Mouse (Mus musculus) retina, adult 2 months (tissue): Measurements from ENCODE around the gene Snx15.

Experiments
- DNase-seq: peaks from one replicate; pipeline ENCODE4 v3.0.0-alpha.2; 2012; ENCODE audit warnings: low read depth, low spot score

The Snx15 gene

DNA sequence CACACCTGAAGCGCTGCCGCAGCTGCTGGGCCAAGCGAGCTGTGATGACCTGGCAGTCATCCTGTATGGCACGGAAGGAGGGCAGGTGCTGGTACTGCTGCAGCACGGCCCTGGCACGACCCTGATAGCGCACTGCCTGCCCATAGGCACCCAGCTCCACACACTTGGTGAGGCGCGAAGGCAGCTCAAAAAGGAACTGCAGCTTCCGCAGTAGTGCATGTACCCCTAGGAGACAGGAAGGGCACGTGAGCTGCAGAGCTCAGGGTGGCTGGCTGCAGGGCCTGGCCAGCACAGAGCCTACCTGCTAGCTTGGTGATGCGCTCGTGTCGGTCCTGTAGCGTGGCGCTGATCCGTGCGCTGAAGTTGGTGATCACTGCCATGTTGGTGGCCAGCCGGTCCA, 56.8 kb downstream of the Snx15 start:
- no peak for DNase-seq

GRCm38 (mm10) chr19:6070571-6071250, 57.4 kb downstream of the Snx15 start:
- DNase-seq = no peak

DNA sequence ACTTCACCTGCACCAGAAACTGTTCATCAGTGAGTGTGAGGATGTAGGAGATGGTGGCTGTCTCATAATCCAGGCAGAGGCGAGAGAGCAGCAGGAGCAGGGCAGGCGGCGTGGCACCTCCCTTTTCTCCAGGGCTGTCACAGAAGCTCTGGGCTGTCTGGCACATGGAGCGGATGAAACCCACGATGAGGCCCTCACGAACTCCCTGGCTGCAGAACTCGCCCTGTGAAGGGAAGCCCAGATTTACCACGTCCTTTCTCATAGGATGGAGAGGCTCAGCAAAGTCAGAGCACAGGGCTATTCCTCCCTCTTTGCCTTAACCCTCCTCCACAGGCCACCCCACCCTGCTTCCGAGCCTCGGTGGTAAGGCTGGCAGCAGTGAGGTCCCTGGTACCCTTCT, 58.3 kb downstream of the Snx15 start:
- DNase-seq = no peak
